Mouse (Mus musculus) cerebellum, adult 2 months (tissue): Measurements from ENCODE around the gene Alcam.

Experiments used
- CTCF ChIP-seq: fragments of 200-500 bp; IDR thresholded peaks from 2 replicates; pipeline ENCODE4 v1.5.1; 2011; ENCODE audit warnings: low read depth, mild to moderate bottlenecking, control low read depth, low read length, moderate library complexity, borderline replicate concordance; ENCODE audit not compliant: insufficient read depth
- POLR2A ChIP-seq: fragments of 200-500 bp; IDR thresholded peaks from 2 replicates; pipeline ENCODE4 v1.6.1; 2011; ENCODE audit warnings: low read length, control low read depth, borderline replicate concordance; ENCODE audit not compliant: insufficient read depth

GRCm38 (mm10) chr16:52451786-52452476 is 1.9 kb downstream of the Alcam start:
- TF ChIP-seq POLR2A (no peak), CTCF (no peak)
